ENCODE assay signal across 17 mouse cellular contexts in the genomic region with DNA sequence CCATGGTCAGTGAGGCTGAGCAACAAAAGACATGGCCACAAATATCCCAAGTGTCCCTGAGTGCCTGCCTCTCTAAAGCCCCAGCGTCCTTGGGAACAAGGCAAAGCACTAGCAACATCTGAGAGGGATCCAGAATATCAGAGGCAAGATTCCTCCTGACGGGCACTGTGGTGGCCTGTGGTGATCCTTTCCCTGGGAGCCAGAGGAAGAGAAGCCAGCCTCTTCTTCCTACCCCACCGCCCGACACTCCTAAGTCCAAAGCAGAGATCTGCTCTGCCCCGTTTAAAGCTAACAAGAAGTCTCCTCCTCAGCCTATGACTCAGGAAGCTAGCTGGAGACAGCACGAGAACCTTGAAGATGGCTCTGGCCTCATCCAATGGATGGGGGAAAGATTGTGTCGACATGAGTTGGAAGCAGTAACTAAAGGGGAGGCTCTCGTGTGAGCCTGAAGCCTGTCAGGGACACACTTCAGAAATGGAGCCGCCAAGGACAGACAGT. TPM values are rescaled to one million over a fixed set of nuclear protein-coding genes. Genes with fewer than 3 reads are reported as not detected.
DNase-seq lines count a peak whose midpoint lies in the region; ATAC-seq and TF ChIP-seq lines count a peak whose summit lies in the region.
"Had no signal": no experiment of that assay in that cellular context is flagged by ENCODE, and none has a peak within 500 bp of the region (broad histone marks: within the 10 kb centered on the region; RNA-seq: fewer than 3 reads in every experiment).

No protein-coding gene starts in this region.

- TF ChIP-seq POLR2A in heart, adult 2 months (IDR thresholded peaks at IDR 0.05; ENCODE audit: insufficient read depth, low read depth, low read length): no peak

- no peak for TF ChIP-seq EP300 in heart, adult 2 months (IDR thresholded peaks at IDR 0.05; ENCODE audit: insufficient read depth, low read depth, low read length)

- H3K27me3 ChIP-seq in midbrain, embryonic 11.5 days (ENCODE audit: control insufficient read depth, insufficient read depth, low read length): peaks cover 40% of the 10 kb centered on the region
- H3K27me3 ChIP-seq in midbrain, embryonic 14.5 days (ENCODE audit: control insufficient read depth, insufficient read depth, low read length): peaks cover 17% of the 10 kb centered on the region; the same call in 1 of the 2 replicates
- peaks cover 11% of the 10 kb centered on the region for H3K27me3 ChIP-seq in midbrain, embryonic 15.5 days (replicated peaks)
- peaks cover 9% of the 10 kb centered on the region for H3K27me3 ChIP-seq in heart, adult 2 months (ENCODE audit: control insufficient read depth, insufficient read depth, low read length)
- H3K27me3 ChIP-seq in liver, embryonic 11.5 days (replicated peaks; ENCODE audit: control insufficient read depth, insufficient read depth, low read length): peaks cover 65% of the 10 kb centered on the region

- no peak overlapping the region for H3K9ac ChIP-seq in midbrain, embryonic 11.5 days (ENCODE audit: low read length)
- no peak overlapping the region for H3K9ac ChIP-seq in midbrain, embryonic 14.5 days (replicated peaks; ENCODE audit: low read length)
- no peak overlapping the region for H3K9ac ChIP-seq in midbrain, embryonic 15.5 days
- no peak overlapping the region for H3K9ac ChIP-seq in heart, adult 2 months (ENCODE audit: low read depth, low read length)
- H3K9ac ChIP-seq in liver, embryonic 11.5 days (ENCODE audit: low read depth, low read length): no peak overlapping the region
- H3K9ac ChIP-seq: embryonic facial prominence, embryonic 15.5 days; heart, embryonic 12.5 days; lung, embryonic 14.5 days; stomach, embryonic 15.5 days had no signal

- no peak overlapping the region for H3K4me3 ChIP-seq in midbrain, embryonic 11.5 days (ENCODE audit: low read depth, low read length)
- H3K4me3 ChIP-seq in midbrain, embryonic 14.5 days (replicated peaks; ENCODE audit: low read depth, low read length): no peak overlapping the region
- no peak overlapping the region for H3K4me3 ChIP-seq in midbrain, embryonic 15.5 days
- no peak overlapping the region for H3K4me3 ChIP-seq in heart, adult 2 months
- H3K4me3 ChIP-seq in liver, embryonic 11.5 days (ENCODE audit: low read depth, low read length): no peak overlapping the region
- H3K4me3 ChIP-seq: embryonic facial prominence, embryonic 15.5 days; heart, embryonic 12.5 days; stomach, embryonic 15.5 days had no signal

- H3K79me2 ChIP-seq in heart, adult 2 months (replicated peaks; ENCODE audit: control insufficient read depth, insufficient read depth, low read length): no peaks in the 10 kb centered on the region

- H3K27ac ChIP-seq in midbrain, embryonic 11.5 days (ENCODE audit: low read depth, low read length): no peak overlapping the region
- H3K27ac ChIP-seq in midbrain, embryonic 14.5 days (replicated peaks; ENCODE audit: low read depth, low read length): no peak overlapping the region
- H3K27ac ChIP-seq in midbrain, embryonic 15.5 days: no peak overlapping the region
- H3K27ac ChIP-seq in heart, adult 2 months: no peak overlapping the region
- H3K27ac ChIP-seq in liver, embryonic 11.5 days (ENCODE audit: low read depth, low read length): no peak overlapping the region
- H3K27ac ChIP-seq: embryonic facial prominence, embryonic 15.5 days; macrophage; stomach, embryonic 15.5 days had no signal

- no peak for TF ChIP-seq CTCF in heart, adult 2 months (IDR thresholded peaks at IDR 0.05)

- intact Hi-C loops in heart, adult 2 months (cut with DNase I): no loop called here

- peaks cover 16% of the 10 kb centered on the region for H3K4me1 ChIP-seq in midbrain, embryonic 11.5 days (ENCODE audit: control insufficient read depth, insufficient read depth, low read length)
- H3K4me1 ChIP-seq in midbrain, embryonic 14.5 days (ENCODE audit: control insufficient read depth, insufficient read depth, low read length): peaks cover 17% of the 10 kb centered on the region
- peaks cover 59% of the 10 kb centered on the region for H3K4me1 ChIP-seq in midbrain, embryonic 15.5 days
- no peaks in the 10 kb centered on the region for H3K4me1 ChIP-seq in heart, adult 2 months (ENCODE audit: control insufficient read depth, insufficient read depth, low read length)
- no peaks in the 10 kb centered on the region for H3K4me1 ChIP-seq in liver, embryonic 11.5 days (replicated peaks; ENCODE audit: control insufficient read depth, insufficient read depth, low read length)

- H3K9me3 ChIP-seq in midbrain, embryonic 11.5 days (ENCODE audit: control insufficient read depth, low read length): no peaks in the 10 kb centered on the region
- H3K9me3 ChIP-seq in midbrain, embryonic 14.5 days (ENCODE audit: control insufficient read depth, low read length): no peaks in the 10 kb centered on the region
- H3K9me3 ChIP-seq in midbrain, embryonic 15.5 days: no peaks in the 10 kb centered on the region
- H3K9me3 ChIP-seq in liver, embryonic 11.5 days (ENCODE audit: control insufficient read depth, low read length): no peaks in the 10 kb centered on the region
- H3K9me3 ChIP-seq: embryonic facial prominence, embryonic 15.5 days; heart, embryonic 12.5 days; stomach, embryonic 15.5 days had no signal

- H3K36me3 ChIP-seq in midbrain, embryonic 11.5 days (ENCODE audit: control insufficient read depth, insufficient read depth, low read length): no peaks in the 10 kb centered on the region
- H3K36me3 ChIP-seq in midbrain, embryonic 14.5 days (ENCODE audit: control insufficient read depth, insufficient read depth, low read length): no peaks in the 10 kb centered on the region
- no peaks in the 10 kb centered on the region for H3K36me3 ChIP-seq in midbrain, embryonic 15.5 days (replicated peaks)
- no peaks in the 10 kb centered on the region for H3K36me3 ChIP-seq in heart, adult 2 months (ENCODE audit: control insufficient read depth, insufficient read depth, low read length)
- H3K36me3 ChIP-seq in liver, embryonic 11.5 days (ENCODE audit: control insufficient read depth, insufficient read depth, low read length): no peaks in the 10 kb centered on the region
- H3K36me3 ChIP-seq: embryonic facial prominence, embryonic 15.5 days; heart, embryonic 12.5 days; stomach, embryonic 15.5 days had no signal

- H3K4me2 ChIP-seq in midbrain, embryonic 11.5 days: no peak overlapping the region
- H3K4me2 ChIP-seq in midbrain, embryonic 14.5 days (ENCODE audit: low read length): no peak overlapping the region
- H3K4me2 ChIP-seq in midbrain, embryonic 15.5 days: peak overlapping the region; percentile 91
- H3K4me2 ChIP-seq in liver, embryonic 11.5 days: no peak overlapping the region
- H3K4me2 ChIP-seq: embryonic facial prominence, embryonic 15.5 days; heart, embryonic 12.5 days; lung, embryonic 14.5 days; stomach, embryonic 15.5 days had no signal

- DNase-seq in cerebellum, adult 9-11 months: peak; percentile 30
- DNase-seq in cerebellum, postnatal 4 days (ENCODE audit: low spot score in 2 of 2): no peak
- peak; percentile 56 for DNase-seq in midbrain, embryonic 11.5 days (ENCODE audit: low spot score, missing footprints)
- DNase-seq in midbrain, embryonic 14.5 days: no peak
- peak; percentile 75 for DNase-seq in adrenal gland, adult 8-10 months
- no peak for DNase-seq in heart, adult 2 months
- no peak for DNase-seq in liver, embryonic 11.5 days (ENCODE audit: low spot score)
- DNase-seq: layer of hippocampus, postnatal 36 days; left cerebral cortex, postnatal 4 days; lung, embryonic 14.5 days; thymus, postnatal 14 days had no signal

- no peak for ATAC-seq in midbrain, embryonic 11.5 days (ENCODE audit: low FRiP score)
- ATAC-seq in midbrain, embryonic 14.5 days (ENCODE audit: low FRiP score, low TSS enrichment): no peak
- ATAC-seq in midbrain, embryonic 15.5 days (replicated peaks): no peak
- ATAC-seq in liver, embryonic 11.5 days (replicated peaks; ENCODE audit: low FRiP score): no peak

- 75% methylated on average over 9 of the region's 9 CpGs for WGBS in midbrain, embryonic 11.5 days
- WGBS in midbrain, embryonic 14.5 days: 74% methylated on average over 9 of the region's 9 CpGs
- 69% methylated on average over 9 of the region's 9 CpGs for WGBS in midbrain, embryonic 15.5 days
- 60% methylated on average over 9 of the region's 9 CpGs for WGBS in heart, adult 2 months
- WGBS in liver, embryonic 11.5 days: 54% methylated on average over 9 of the region's 9 CpGs

RNA-seq across cellular contexts. Expression of a gene that starts 3.1 kb away (rescaled TPM):
- polyA plus RNA-seq in midbrain, embryonic 11.5 days (2014; fragmentation: Nextera tagmentation; extraction: Ambion mirVana): 0.62 and 1.1 TPM in 2 replicates
- polyA plus RNA-seq in midbrain, embryonic 14.5 days (2014; fragmentation: Nextera tagmentation; extraction: Ambion mirVana): 6.2 and 11.8 TPM in 2 replicates
- 100 to 1,000 TPM in 2 of 4 experiments, 10 to 100 TPM in 2; 85.0 to 169 (median 121) TPM for total RNA-seq in adrenal gland, adult 8-10 months (2022)
- polyA plus RNA-seq in midbrain, embryonic 15.5 days (2015; fragmentation: Nextera tagmentation; extraction: Ambion mirVana): 21.1 TPM in 2 replicates
- total RNA-seq in heart, adult 2 months (2021): 1 to 10 TPM in 1 of 2 experiments, under 1 TPM in 1; 0.97 to 1.4 TPM
- 0.49 and 0.94 TPM in 2 replicates for polyA plus RNA-seq in heart, adult 2 months (2012; rRNA removed)
- 0.08 and 0.11 TPM in 2 replicates for polyA plus RNA-seq in liver, embryonic 11.5 days (2014; fragmentation: Nextera tagmentation; extraction: Ambion mirVana)
- total RNA-seq: monocyte, adult 5-6 weeks had no signal
- polyA plus RNA-seq: macrophage had no signal

Comparison
In these comparisons a context has a peak if more than half of its experiments do, and no peak if none do; other contexts are left out.
1. DNase-seq: peak in cerebellum, adult 9-11 months (single experiment), midbrain, embryonic 11.5 days (single experiment) and adrenal gland, adult 8-10 months (single experiment); none in cerebellum, postnatal 4 days (0 of 2), midbrain, embryonic 14.5 days (single experiment), heart, adult 2 months (0 of 2) and liver, embryonic 11.5 days (single experiment).